Mouse (Mus musculus) lung, adult 2 months (tissue): ENCODE results near the gene Timm8a2.

Experiments used
- CTCF ChIP-seq: fragments of 200-500 bp; IDR thresholded peaks from 2 replicates; pipeline ENCODE4 v1.5.1; 2011; ENCODE audit warnings: mild to moderate bottlenecking, low read length, control low read depth; ENCODE audit not compliant: insufficient read depth
- POLR2A ChIP-seq: fragments of 200-500 bp; IDR thresholded peaks from 2 replicates; pipeline ENCODE4 v1.6.1; 2011; ENCODE audit warnings: low read depth, mild to moderate bottlenecking, control low read depth, low read length, borderline replicate concordance; ENCODE audit errors: extremely low read depth

DNA sequence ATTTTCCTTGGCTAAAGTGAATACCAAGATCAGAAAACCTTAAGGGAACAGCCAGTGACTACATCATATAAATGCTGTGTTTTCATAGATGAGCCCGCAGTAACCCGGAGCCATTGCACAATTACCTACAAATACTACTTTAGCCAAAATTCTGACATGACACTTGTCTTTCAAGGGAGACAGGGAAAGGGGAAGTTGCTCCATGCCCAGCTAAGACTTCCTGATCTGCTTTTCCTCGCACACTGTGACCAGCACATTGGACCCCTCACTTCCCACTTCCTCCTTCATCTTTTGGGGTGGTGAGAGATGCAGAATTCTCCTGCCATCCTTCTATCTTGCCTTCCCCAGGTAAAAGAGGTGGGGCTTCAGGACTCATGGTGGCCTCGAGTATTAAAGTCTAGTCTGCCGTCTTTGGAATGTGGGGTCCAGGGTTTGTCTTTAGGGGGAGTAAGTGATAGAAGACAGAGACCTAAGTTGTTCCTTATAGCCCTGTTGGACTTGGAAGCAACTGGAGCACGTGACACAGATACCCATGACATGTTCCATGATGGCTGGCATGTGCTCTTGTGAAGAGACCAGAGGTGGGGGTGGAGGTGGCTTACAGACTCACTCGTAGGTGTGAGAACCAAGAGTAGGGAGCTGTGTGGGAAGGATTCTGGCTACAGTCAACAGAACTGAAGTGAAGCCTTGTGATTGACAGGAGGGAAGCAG, 39.5 kb upstream of the Timm8a2 start:
- TF ChIP-seq CTCF (no peak), POLR2A (no peak)
